Comparison of ENCODE assay signal across 12 mouse cellular contexts in the genomic region with DNA sequence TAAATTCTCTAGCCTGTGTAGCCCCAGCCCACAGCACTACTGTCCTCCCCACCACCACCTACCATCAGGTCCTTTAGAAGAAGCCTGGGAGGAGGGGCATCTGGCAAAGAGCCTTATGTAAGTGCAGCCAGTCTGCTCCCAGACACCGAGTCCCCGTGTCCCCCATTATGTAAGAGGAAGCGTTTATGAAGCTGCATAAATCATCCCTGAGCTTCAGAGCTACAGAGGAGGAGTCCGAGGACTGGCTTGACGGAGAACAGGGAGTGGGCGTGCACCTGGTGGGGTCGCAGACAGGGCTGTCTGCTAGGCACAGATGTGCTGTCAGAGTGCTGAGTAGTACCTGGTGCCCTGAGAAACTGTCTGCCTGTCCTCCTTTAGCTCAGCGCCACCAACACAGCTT.
DNase-seq lines count a peak whose midpoint lies in the region; ATAC-seq and TF ChIP-seq lines count a peak whose summit lies in the region.
"Had no signal": no experiment of that assay in that cellular context is flagged by ENCODE, and none has a peak within 500 bp of the region (broad histone marks: within the 10 kb centered on the region; RNA-seq: fewer than 3 reads in every experiment).

No protein-coding gene starts in this region.

- no peak overlapping the region for H3K4me3 ChIP-seq in thymus, adult 2 months (ENCODE audit: control insufficient read depth, insufficient read depth, low read length)
- H3K4me3 ChIP-seq: gastrocnemius, adult 2 months; liver, embryonic 12.5 days had no signal

- no peaks in the 10 kb centered on the region for H3K27me3 ChIP-seq in thymus, adult 2 months (ENCODE audit: control insufficient read depth, insufficient read depth, low read length)
- H3K27me3 ChIP-seq: liver, embryonic 12.5 days had no signal

- no peak for ATAC-seq in megakaryocyte, adult 5-6 weeks (ENCODE audit: poor library complexity, severe bottlenecking)
- ATAC-seq: liver, embryonic 12.5 days; midbrain, embryonic 16.5 days had no signal

- no peaks in the 10 kb centered on the region for H3K36me3 ChIP-seq in thymus, adult 2 months (ENCODE audit: control insufficient read depth, insufficient read depth, low read length)

- intact Hi-C loops in left cerebral cortex, postnatal 25 days (cut with DNase I), result loop anchor here (5.0 kb wide), 1 partner anchor 46 kb away; no protein-coding TSS in a partner anchor

- peaks cover 12% of the 10 kb centered on the region for H3K4me1 ChIP-seq in thymus, adult 2 months (replicated peaks; ENCODE audit: control insufficient read depth, insufficient read depth, low read length)

- WGBS in thymus, adult 2 months, result 70% methylated on average over 8 of the region's 8 CpGs

- no peak for TF ChIP-seq POLR2A in thymus, adult 2 months (IDR thresholded peaks at IDR 0.05; ENCODE audit: control insufficient read depth, extremely low read depth, insufficient read depth, low read length, poor library complexity)

- no peak overlapping the region for H3K27ac ChIP-seq in thymus, adult 2 months (ENCODE audit: control insufficient read depth, insufficient read depth, low read length)
- H3K27ac ChIP-seq: gastrocnemius, adult 2 months; hindbrain, embryonic 14.5 days; liver, embryonic 12.5 days had no signal

- peak; percentile 39 for DNase-seq in kidney, adult 9 months
- DNase-seq in kidney, adult 18-20 months, result no peak
- peak; percentile 47 for DNase-seq in thymus, postnatal 14 days
- DNase-seq in thymus, adult 2 months, result no peak
- peak; percentile 66 to 92 for DNase-seq in left cerebral cortex, postnatal 25 days (ENCODE audit: low spot score in 2 of 2)
- DNase-seq in c-Kit-positive CD71-positive TER-119-positive erythroid progenitor cells, embryonic 14.5 days (ENCODE audit: low spot score), result no peak
- no peak for DNase-seq in embryo, embryonic 10 days (ENCODE audit: low spot score)
- DNase-seq: gastrocnemius, adult 2 months had no signal

- TF ChIP-seq CTCF in thymus, adult 2 months (IDR thresholded peaks at IDR 0.05; ENCODE audit: borderline replicate concordance, control insufficient read depth, extremely low read depth, insufficient read depth, low read length, poor library complexity), result no peak

Comparison
In these comparisons a context has a peak if more than half of its experiments do, and no peak if none do; other contexts are left out.
1. DNase-seq: peak in kidney, adult 9 months (single experiment), thymus, postnatal 14 days (single experiment) and left cerebral cortex, postnatal 25 days (2 of 2); none in kidney, adult 18-20 months (single experiment), thymus, adult 2 months (single experiment), c-Kit-positive CD71-positive TER-119-positive erythroid progenitor cells, embryonic 14.5 days (single experiment) and embryo, embryonic 10 days (single experiment).